Mouse (Mus musculus): ENCODE data around the gene Ttc24.

DNA sequence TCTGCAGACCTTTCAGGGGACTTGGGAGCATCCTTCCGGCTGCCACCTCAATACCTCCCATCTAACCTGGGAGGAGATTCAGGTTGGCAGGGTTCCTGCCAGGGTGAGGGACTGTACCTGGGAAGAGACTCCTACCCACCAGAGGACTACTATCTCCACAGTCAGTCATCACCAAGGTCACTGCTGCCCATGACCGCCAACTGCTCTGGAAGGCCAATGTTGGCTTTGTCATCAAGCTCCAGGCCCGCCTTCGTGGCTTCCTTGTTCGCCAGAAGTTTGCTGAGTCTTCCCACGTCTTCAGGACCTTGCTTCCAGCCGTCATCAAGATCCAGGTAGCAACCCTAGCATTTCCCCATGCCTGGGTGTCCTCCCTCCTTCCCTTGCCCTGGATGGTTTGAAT, 23.6 kb upstream of the Ttc24 start:
- no peak for TF ChIP-seq POLR2A (IDR thresholded peaks at IDR 0.05; ENCODE audit: borderline replicate concordance, extremely low read depth, low read depth, low read length)
- TF ChIP-seq CTCF (IDR thresholded peaks at IDR 0.05; ENCODE audit: insufficient read depth, low read length): no peak

All from lung, adult 2 months (tissue).